Mouse (Mus musculus) adrenal gland, adult 18-20 months (tissue): ENCODE measurements around the gene Jag1. TPM values are rescaled to one million over a fixed set of nuclear protein-coding genes. Genes with fewer than 3 reads are reported as not detected.

Experiments used
- DNase-seq, 2 experiments: peaks; one replicate each; pipeline ENCODE4 v3.0.0; 2021 to 2022; ENCODE audit warnings: low spot score in 2 of 2
- total RNA-seq, 2 experiments: library from RNA; stranded (reverse); gene quantifications; 1 replicate in 1 of 2; 2 replicates in 1 of 2; pipeline ENCODE4 v1.2.3; 2021

Gene Jag1
- total RNA-seq, 2 experiments from 2014 or later = 11.3 to 11.9 TPM

DNA sequence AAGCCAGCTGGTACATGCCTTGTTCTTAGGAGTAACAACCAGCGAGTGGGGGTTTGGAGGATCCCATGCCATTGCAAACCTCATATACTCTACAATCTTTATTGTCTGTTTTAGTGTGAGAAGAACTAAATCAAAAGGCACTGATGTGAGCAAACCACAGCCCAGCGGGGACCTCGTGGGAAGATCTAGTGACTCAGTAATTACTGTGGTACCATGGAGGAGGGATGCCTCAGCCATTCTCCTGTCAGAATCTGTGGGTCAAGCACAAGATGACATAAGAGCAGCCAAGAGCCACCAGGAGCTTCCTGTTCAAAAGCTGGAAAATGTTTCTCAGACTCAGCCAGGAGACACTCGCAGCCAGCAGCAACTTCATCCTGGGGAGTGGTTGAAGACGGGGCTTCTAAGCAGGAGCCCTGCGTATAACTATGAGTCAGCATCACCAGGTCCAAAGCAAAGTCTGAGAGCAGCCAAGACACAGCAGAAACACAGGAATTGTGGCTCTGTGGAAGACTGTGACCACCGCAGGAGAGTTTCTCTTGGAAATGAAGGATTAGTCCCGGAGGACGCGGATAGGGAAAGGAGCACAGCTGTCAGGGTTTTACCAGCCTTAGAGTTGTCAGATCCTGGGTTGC, 48.8 kb downstream of the Jag1 start:
- no peak for DNase-seq

DNA sequence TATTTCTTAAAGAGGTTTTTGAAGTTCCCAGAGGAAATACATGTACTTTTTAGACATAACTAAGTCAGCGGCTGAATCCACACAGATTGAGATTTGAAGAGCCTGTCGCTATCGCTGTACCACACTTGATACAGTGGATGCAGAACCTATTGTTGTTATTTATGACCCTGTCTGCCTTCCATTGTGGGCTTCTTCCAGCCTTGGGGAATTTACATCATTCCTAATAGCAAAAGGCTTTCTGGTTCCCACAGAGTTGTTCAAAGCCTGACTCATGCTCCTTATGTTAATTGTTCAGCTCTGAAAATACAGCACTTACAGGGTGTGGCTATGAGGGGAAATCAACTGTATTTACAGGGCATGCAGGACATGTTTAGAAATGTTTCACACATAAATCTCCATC, 51.9 kb downstream of the Jag1 start:
- DNase-seq = no peak

DNA sequence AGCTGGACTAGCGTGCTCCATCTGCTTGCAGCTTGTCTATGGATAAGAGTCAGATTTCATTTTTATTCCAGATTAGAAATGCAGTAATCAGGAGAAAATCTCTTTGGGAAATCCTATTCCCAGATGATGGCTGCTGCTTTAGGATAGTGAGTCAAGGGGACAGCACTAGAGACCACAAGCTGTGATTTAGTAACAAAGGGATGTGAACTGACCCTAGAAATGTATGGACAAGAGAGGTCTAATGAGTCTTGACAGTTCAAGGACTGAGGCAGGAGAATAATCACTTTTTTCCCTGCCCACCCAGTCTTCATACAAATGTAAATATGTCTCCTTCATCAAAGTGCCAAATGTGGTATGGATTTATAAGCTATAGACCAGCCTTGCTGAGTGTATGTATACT, 52.6 kb downstream of the Jag1 start:
- no peak for DNase-seq

DNA sequence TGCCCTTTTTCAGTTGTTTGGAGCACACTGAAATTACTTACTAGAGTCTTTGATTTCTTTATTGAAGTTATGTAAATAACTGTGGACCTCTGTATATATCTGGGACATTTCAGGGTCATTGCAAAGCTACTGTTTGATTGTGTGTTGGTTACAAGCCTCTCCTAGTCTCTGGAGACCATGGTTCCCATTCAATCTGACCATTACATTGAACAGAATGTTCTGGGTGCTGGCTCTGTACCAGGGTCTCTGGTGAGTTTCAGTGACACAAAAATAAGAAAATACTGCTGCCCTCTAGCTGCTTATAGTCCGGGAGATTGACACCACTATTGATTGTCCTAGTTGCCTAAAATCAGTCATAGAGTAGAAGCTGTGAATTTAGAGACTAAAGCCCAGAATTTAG, 66.5 kb downstream of the Jag1 start:
- no peak for DNase-seq

DNA sequence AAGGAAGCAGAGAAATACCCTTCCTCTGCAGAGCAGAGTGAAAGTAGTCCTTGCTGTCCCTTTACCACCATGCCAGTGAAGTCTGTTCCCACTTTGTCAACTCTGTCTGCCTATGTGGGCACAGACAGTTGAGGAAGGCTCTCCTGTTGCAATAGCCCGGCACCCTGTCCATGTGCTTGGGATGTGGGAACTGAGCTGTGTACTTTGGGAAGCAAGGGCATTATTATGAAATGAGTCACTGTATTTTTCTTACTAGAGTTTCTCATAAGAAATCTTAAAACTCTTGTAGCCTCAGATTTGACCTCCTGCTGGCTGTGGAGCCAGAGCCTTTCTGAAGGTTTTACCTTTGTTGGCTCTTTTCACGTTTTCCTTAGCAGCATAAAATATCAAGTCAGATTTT, 67.1 kb downstream of the Jag1 start:
- DNase-seq = no peak

DNA sequence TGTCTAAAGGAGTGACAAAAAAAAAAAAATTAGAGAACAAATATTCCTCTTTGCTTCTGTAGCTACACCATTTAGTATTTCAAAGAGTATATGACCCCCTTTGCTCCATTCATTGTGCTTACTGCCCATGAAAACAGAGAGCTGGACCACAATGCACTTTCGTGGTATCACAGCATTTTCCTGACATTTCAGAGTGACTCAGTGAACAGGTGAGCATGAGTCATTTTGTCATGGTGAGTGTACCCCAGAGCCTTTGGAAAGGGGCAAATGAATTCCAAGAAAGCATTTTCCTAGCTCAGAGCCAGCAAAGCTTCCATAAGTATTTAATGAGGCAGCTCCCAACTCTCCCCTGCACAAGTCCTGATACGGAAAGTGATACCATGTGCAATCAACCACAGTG, 72.3 kb downstream of the Jag1 start:
- no peak for DNase-seq

Other genes with a start within 250 kb of the Jag1 start
- gene AL731706.2, start 231.0 kb downstream of the Jag1 start, total RNA-seq = 10 to 100 TPM in 1 of 2 experiments, 1 to 10 TPM in 1; 9.8 to 12.9 TPM
- gene Slx4ip, start 225.4 kb downstream of the Jag1 start, total RNA-seq = 1 to 10 TPM; 4.1 to 5.6 TPM
- 10 to 100 TPM; 20.9 to 26.7 TPM for gene AL731706.1, start 225.3 kb downstream of the Jag1 start, total RNA-seq
- 10 to 100 TPM; 15.9 to 18.6 TPM for gene Mkks, start 225.3 kb downstream of the Jag1 start, total RNA-seq